Mouse (Mus musculus): ENCODE results near the gene Rex2. TPM values are rescaled to one million over a fixed set of nuclear protein-coding genes. Genes with fewer than 3 reads are reported as not detected.
A peak's percentile ranks its signal among the peaks of the same experiment; 100 is the strongest.
"Not testable (repeated sequence)": the region's sequence is repeated elsewhere in the genome, so short reads cannot be mapped to it uniquely, and the experiment has no call there.

Rex2 gene
- polyA plus RNA-seq (2015; fragmentation: Nextera tagmentation; extraction: Ambion mirVana), result not detected in 2 replicates

- not testable (repeated sequence) for H3K4me2 ChIP-seq; H3K36me3 ChIP-seq (ENCODE audit: poor library complexity, severe bottlenecking); ATAC-seq; H3K9me3 ChIP-seq (replicated peaks); H3K4me3 ChIP-seq; H3K9ac ChIP-seq; H3K4me1 ChIP-seq; H3K27me3 ChIP-seq; H3K27ac ChIP-seq
- WGBS, result no CpG with 5 or more reads among the region's 6 CpGs
These were observed at the start of gene Rex2 for GRCm38 (mm10) chr4:147021550-147021949. Gene Rex2, plus strand, starts transcription at chr4:147021850.

- H3K4me1 ChIP-seq; H3K36me3 ChIP-seq (ENCODE audit: poor library complexity, severe bottlenecking); H3K27ac ChIP-seq; H3K4me3 ChIP-seq; H3K27me3 ChIP-seq; H3K9ac ChIP-seq; ATAC-seq; H3K4me2 ChIP-seq; H3K9me3 ChIP-seq (replicated peaks): not testable (repeated sequence)
- WGBS, result 16% methylated on average over 2 of the region's 2 CpGs
These were observed 45.1 kb upstream of the Rex2 start for GRCm38 (mm10) chr4:146976581-146976980.

- H3K9ac ChIP-seq; H3K27ac ChIP-seq; ATAC-seq; H3K4me1 ChIP-seq; H3K36me3 ChIP-seq (ENCODE audit: poor library complexity, severe bottlenecking); H3K9me3 ChIP-seq (replicated peaks); H3K27me3 ChIP-seq; H3K4me3 ChIP-seq; H3K4me2 ChIP-seq: not testable (repeated sequence)
- WGBS, result no CpG with 5 or more reads among the region's 1 CpGs
These were observed 3.2 kb upstream of the Rex2 start for GRCm38 (mm10) chr4:147018400-147018799.

GRCm38 (mm10) chr4:147026374-147026773, 4.7 kb downstream of the Rex2 start:
- 58% methylated on average over 1 of the region's 1 CpGs for WGBS
- H3K4me2 ChIP-seq; H3K27me3 ChIP-seq; H3K27ac ChIP-seq; ATAC-seq; H3K4me1 ChIP-seq; H3K36me3 ChIP-seq (ENCODE audit: poor library complexity, severe bottlenecking); H3K4me3 ChIP-seq; H3K9me3 ChIP-seq (replicated peaks); H3K9ac ChIP-seq: not testable (repeated sequence)

GRCm38 (mm10) chr4:147031308-147032036, 9.8 kb downstream of the Rex2 start:
- H3K4me2 ChIP-seq; H3K27me3 ChIP-seq; H3K9ac ChIP-seq; H3K4me3 ChIP-seq; H3K9me3 ChIP-seq (replicated peaks); H3K4me1 ChIP-seq; H3K36me3 ChIP-seq (ENCODE audit: poor library complexity, severe bottlenecking); H3K27ac ChIP-seq; ATAC-seq: not testable (repeated sequence)
- 94% methylated on average over 1 of the region's 2 CpGs for WGBS

GRCm38 (mm10) chr4:147063768-147064167, 42.1 kb downstream of the Rex2 start:
- not testable (repeated sequence) for H3K9ac ChIP-seq; H3K27me3 ChIP-seq; H3K27ac ChIP-seq; H3K9me3 ChIP-seq (replicated peaks); H3K4me3 ChIP-seq; ATAC-seq; H3K4me1 ChIP-seq; H3K4me2 ChIP-seq; H3K36me3 ChIP-seq (ENCODE audit: poor library complexity, severe bottlenecking)
- 91% methylated on average over 3 of the region's 3 CpGs for WGBS

- not testable (repeated sequence) for ATAC-seq; H3K4me3 ChIP-seq; H3K36me3 ChIP-seq (ENCODE audit: poor library complexity, severe bottlenecking); H3K27me3 ChIP-seq; H3K9ac ChIP-seq; H3K9me3 ChIP-seq (replicated peaks); H3K27ac ChIP-seq; H3K4me2 ChIP-seq; H3K4me1 ChIP-seq
- WGBS, result 90% methylated on average over 2 of the region's 3 CpGs
These were observed 44.2 kb downstream of the Rex2 start for GRCm38 (mm10) chr4:147065861-147066260.

GRCm38 (mm10) chr4:147066380-147066779, 44.7 kb downstream of the Rex2 start:
- 92% methylated on average over 1 of the region's 1 CpGs for WGBS
- H3K27ac ChIP-seq, H3K9ac ChIP-seq: not testable (repeated sequence)

GRCm38 (mm10) chr4:147095641-147096040, 74.0 kb downstream of the Rex2 start:
- H3K4me1 ChIP-seq; H3K27me3 ChIP-seq; H3K4me3 ChIP-seq; H3K9ac ChIP-seq; H3K9me3 ChIP-seq (replicated peaks); ATAC-seq; H3K27ac ChIP-seq; H3K4me2 ChIP-seq; H3K36me3 ChIP-seq (ENCODE audit: poor library complexity, severe bottlenecking): not testable (repeated sequence)
- 63% methylated on average over 2 of the region's 2 CpGs for WGBS

More at GRCm38 (mm10) chr4:147066380-147066779, 44.7 kb downstream of the Rex2 start:
- not testable (repeated sequence) for H3K36me3 ChIP-seq (ENCODE audit: poor library complexity, severe bottlenecking); ATAC-seq; H3K27me3 ChIP-seq; H3K4me3 ChIP-seq; H3K4me1 ChIP-seq; H3K4me2 ChIP-seq; H3K9me3 ChIP-seq (replicated peaks)

GRCm38 (mm10) chr4:147101666-147102626, 80.3 kb downstream of the Rex2 start:
- ATAC-seq, result peak; percentile 93
- not testable (repeated sequence) for H3K36me3 ChIP-seq (ENCODE audit: poor library complexity, severe bottlenecking); H3K27me3 ChIP-seq

GRCm38 (mm10) chr4:147103814-147104213, 82.2 kb downstream of the Rex2 start:
- H3K36me3 ChIP-seq (ENCODE audit: poor library complexity, severe bottlenecking); H3K4me3 ChIP-seq; H3K27ac ChIP-seq; H3K4me1 ChIP-seq; H3K4me2 ChIP-seq; ATAC-seq; H3K27me3 ChIP-seq; H3K9me3 ChIP-seq (replicated peaks); H3K9ac ChIP-seq: not testable (repeated sequence)
- WGBS, result 55% methylated on average over 4 of the region's 4 CpGs

More at GRCm38 (mm10) chr4:147101666-147102626, 80.3 kb downstream of the Rex2 start:
- 1% methylated on average over 82 of the region's 109 CpGs for WGBS
- Histone ChIP-seq H3K4me3 (peak overlapping the region; percentile 49), H3K4me2 (peak overlapping the region; percentile 72), H3K9ac (peak overlapping the region; percentile 56)
- H3K27ac ChIP-seq; H3K4me1 ChIP-seq; H3K9me3 ChIP-seq (replicated peaks): not testable (repeated sequence)
